Mouse (Mus musculus): ENCODE results near the gene Bpnt1. TPM values are rescaled to one million over a fixed set of nuclear protein-coding genes. Genes with fewer than 3 reads are reported as not detected.

The Bpnt1 gene
- polyA plus RNA-seq (2012; rRNA removed): 10.6 and 12.4 TPM in 2 replicates

DNA sequence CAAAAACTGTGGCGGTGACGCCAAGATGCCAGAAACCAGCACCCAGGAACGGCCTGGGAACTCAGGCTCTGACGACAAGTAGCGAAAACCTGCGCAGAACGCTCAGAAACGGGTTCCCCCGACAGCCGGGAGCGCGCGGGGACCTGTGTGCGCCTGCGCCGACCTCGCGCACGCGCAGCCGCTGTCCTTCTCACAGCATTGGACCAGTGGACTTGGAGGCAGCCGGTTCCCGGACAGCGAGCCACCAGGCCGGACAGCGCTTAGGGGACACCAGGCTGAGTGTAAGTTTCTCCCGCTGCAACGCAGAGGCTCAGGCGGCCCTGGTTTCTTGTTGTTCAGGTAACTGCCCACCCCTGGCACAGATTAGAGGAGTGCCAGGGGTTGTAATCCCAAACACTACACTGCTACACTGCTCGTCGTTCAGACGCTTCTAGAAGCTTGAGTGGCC is at the start of gene Bpnt1:
Gene Bpnt1 (plus strand): TSS at position 167 of the 448 bp plus-strand sequence.

DNA sequence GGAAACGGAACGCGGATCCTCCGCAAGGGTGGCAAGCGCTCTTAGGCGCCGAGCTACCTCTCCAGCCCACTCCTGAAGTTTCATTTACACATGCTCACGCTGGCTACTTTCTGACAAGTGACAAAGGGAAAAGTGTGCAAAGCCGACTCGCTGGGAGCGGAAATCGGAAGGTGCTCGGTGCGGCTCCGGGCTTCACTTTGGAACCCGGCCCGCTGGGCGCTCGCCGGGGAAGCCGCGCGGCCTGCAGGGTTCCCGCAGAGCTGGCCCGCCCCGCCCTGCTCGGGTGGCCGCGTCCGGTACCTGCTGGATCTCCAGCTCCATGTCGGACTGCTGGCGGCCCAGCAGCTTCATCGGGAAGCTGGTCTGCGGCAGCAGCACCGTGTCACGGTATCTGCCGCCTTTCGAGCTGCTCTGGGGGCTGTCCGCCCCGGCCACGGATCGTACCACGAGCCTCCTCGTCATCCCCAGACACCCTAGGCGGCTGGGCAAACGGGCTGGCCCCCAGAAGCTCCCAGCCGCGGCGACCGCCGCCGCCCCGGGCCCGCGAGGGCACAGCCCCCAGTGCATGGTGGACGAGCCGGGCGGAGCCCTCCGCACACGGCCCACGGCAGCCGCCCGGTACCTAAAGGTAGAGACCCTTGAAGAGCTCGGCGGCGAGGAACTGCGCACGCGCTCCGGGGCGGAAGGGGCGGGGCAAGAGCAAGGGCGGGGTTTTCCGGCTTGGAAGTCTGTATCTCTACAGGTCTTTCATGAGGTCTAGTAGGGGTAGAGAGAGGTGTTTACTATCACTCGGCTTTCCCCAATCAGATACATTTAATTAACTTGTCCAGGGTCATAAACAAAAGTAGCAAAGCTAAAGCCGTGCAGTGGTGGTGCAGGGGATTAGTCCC is 3.0 kb upstream of the Bpnt1 start, which contains the start of gene Iars2:
Gene Iars2 (minus strand): TSS at position 676 of the 890 bp plus-strand sequence.

DNA sequence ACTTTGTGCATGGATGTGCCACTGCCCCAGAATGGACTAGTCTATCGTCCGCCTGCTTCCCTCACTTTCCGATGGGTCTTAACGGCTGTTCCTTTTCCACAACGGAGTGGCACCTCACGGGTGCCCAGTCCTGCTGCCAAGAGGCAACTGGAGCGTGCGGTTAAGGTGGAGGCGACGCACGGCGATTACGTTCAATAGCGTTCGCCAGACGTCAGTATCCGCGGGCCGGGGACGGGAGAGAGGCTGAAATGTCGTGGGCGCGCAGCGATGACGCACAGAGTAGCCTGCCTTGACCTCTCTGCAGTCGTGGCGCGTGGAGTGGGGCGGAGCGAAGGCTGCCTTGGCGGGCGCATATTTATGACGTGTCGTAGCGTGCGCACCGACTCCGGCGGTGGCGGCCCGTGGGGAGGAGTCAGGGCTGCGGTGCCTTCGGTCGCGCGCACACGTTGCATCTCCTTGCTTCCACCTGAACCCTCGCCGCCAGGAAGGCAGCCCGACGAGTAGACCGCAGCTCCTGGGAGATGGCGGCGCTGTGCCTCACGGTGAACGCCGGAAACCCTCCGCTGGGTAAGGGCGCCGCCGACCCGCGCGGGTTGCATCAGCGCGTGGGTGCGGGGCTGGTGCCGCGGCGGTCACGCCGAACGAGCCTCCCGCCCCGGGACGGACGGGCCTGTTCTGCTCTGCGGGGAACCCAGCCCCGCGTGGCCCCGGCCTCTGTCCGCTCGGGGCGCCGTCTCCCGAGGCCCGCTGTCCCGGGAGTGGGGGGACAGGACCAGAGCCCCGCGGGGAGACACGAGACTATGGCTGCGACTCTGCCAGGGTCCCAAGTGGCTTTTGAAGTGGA is 30.9 kb downstream of the Bpnt1 start, which contains the start of gene Eprs:
Gene Eprs (plus strand): TSS at position 368 of the 844 bp plus-strand sequence.

Other genes starting within 250 kb of the Bpnt1 start
- gene Rab3gap2, start 128.0 kb upstream of the Bpnt1 start, polyA plus RNA-seq (2012; rRNA removed): 9.0 and 9.6 TPM in 2 replicates
- 16.5 and 18.4 TPM in 2 replicates for gene Iars2, start 2.8 kb upstream of the Bpnt1 start, polyA plus RNA-seq (2012; rRNA removed)
- gene Eprs, start 30.9 kb downstream of the Bpnt1 start, polyA plus RNA-seq (2012; rRNA removed): 24.6 and 28.2 TPM in 2 replicates
- gene Slc30a10, start 122.7 kb downstream of the Bpnt1 start, polyA plus RNA-seq (2012; rRNA removed): 19.3 and 24.3 TPM in 2 replicates